Mouse (Mus musculus): ENCODE measurements around the gene Fastkd2.

GRCm38 (mm10) chr1:63769167-63769566 is 38.8 kb downstream of the Fastkd2 start, which contains the start of gene 4933402D24Rik:
- TF ChIP-seq CTCF (IDR thresholded peaks at IDR 0.05; ENCODE audit: control insufficient read depth, insufficient read depth, insufficient replicate concordance, low read depth, low read length) (no peak), POLR2A (IDR thresholded peaks at IDR 0.05; ENCODE audit: control insufficient read depth, low read depth, low read length) (no peak)
